Mouse (Mus musculus) lung, postnatal 10 days (tissue): ENCODE data around the gene Smim6.

Experiments used
- DNase-seq: peaks from one replicate; pipeline ENCODE4 v3.0.0; 2021

Smim6 gene

DNA sequence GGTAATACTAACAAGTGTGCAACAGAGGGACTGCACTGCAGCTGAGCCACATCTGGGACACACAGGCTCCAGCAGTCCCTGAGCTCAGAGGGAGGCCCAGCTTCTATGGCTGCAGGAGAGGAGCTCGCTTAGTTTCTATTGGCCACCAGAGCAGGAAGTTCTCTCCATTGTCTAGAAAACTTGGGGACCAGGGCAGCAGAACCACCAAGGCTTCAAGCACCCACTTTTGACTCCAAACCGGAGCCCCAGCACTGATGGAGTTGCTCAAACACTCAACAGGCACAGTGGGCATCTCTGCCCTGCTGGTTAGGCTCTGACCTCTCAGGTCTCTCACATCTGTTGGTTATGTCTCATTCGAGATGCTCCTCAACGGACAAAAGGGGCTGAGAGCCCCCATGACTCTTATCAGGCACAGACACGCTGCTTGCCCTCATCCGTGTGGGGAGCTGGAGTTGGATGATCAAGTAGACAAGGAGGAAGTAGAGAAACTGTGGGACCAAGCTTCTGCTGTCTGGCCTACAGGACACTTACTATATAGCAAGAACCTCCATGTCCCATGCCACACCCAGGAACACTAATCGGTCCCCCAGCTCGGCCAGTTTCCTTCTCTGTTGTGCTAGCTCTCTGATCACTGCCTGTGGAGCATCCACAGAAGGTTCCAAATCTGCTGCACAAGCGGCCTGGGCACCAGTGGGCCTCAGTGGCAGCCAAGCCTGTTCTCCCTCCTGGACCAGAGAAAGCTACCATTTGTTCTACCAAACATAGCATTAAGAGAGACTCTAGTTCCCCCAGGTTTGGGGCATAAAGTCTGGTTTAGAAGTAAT lies 10.3 kb upstream of the Smim6 start:
- DNase-seq: no peak

DNA sequence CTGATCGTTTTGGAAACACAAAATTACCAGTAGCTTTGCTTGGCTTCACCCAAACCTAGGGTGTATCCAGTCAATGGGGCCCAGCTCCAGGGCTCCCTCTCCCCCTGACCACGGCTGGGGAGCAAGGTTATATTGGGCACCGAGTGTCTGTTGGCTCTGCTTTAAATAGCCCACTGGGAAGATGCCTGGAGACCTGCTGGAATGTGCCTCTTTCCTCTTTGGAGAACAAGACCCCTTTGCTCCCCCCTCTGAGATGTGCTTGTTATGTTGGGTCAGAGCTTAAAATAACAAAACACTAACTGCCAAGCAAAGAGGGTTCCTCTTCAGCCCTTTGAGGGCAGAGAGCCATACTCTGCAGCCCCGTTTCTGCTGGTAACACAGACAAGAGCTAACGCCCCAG lies 9.6 kb upstream of the Smim6 start:
- no peak for DNase-seq

DNA sequence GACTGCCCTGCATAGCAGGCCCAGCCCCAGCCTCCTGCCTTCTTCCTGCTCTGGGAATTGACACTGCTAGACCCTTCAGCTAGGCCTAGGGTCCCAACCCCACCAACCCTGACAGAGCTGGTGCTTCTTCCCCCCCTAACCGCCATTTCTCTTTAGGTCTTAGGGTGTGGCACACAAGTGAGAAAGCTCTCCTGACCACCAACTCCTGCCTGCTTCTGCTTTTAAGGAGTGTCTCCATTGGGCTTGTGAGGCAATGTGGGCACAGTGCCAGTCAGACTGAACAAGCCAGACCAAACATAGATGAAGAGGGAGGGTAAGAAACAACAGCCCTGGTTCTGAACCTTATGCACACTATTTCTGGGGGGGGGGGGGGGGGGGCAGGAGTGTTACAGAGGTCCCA lies 9.0 kb upstream of the Smim6 start:
- DNase-seq: peak; percentile 80

DNA sequence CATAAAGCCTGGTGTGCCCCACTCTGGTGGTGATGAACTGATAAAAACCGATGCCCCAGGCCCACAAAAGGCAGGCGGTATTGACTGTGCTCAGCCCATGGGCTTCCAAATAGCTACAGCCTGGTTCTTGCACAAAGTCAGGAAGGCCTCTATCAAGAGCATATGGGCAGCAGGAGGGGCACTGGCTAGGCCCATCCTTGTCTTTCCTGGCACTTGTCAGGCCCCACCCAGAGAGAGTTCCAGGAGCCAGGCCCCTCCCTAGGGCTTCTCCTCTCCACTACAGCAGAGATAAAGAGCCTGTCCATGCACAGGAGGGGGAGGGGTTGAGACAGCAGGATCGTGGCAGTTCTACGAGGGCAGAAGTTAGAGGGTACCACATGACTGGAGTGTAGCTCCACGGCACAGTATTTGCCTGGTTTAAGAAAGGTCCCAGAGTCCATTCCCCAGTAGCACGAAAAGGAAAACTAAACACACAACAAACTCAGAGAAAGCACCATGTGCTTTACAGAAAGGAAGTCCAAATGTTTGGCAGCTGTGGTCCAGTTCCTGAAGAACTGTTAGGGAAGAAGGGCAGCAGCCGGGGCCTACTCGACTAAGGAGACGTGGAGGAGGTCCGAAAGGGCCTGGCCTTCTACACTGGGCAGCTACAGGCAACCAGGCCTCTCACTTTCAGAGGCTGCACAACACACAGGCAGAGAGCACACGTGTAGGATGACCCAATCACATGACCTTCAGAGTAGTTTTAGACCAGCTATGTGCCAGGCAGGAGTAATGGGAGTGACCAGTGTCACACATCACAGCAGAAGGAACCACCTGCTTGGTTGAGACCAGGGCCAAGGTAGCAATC lies 8.2 kb upstream of the Smim6 start:
- DNase-seq: peak; percentile 73

DNA sequence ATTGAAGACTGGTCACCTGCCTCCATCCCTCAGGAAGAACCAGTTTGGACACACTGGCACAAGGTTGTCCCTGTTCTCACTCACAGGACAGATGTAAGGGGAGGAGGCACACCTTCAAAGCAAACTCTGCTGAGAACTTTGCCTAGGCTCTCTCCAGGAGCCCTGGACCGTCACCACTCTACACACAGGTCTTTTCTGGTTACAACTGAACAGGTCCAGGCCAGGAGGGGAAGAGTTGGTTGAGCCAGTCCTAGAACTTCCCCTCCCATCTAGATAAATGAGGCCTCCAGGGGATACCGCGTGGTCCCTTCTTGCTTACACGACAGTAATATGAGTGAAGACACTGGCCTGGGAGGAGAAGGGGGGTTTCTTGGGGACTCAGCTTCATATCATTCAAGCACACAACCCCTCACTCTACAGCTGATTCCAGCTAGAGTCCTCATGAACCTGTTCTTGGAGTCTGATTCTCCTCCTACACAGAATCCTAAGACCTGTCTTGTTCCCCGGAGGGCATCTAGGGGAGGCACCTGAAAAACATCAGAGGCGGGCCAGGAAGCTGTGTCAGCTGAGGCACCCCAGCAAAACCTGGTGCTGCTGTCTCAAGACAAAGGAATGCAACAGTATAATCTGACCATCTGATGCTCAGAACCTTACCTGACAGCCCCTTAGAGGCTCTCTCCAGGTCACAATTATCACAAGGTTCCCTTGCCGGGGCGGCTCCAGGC lies 7.4 kb upstream of the Smim6 start:
- no peak for DNase-seq

DNA sequence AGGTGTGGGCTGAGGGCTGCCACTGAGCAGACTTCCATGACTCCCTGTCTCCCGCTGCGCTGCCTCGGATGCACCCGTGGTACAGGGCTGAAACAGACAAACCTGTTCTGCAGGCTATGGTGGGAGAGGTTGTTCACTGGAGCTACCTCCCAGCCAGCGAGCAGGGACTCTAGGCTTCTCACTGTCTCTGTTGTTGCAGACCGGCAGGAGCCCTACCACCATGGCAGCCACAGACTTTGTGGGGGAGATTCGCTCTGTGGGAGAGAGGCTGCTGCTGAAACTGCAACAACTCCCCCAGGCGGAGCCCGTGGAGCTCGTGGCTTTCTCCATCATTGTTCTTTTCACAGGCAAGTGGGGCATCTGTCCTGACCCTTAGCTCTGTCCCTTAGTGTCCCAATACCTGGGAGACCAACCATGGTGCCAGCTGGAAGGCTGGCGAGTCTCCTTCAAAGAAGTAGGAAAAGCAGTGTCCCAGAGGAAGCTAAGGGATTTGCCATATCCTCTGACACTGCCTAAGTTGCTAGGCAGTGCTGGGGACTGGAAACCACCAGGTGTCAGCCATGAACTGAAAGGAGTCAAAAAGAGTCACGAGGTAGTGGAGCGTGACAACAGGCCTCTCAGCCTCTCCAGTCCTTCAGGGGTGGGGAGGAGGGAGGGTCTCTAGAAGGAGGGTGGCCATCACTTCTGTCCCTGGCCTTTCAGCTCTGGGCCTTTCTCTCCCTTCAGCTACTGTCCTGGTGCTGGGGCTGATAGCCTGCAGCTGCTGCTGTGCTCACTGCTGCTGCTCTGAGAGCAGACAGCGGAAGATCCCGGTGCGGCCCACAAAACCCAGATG lies 6.6 kb upstream of the Smim6 start:
- peak; percentile 33 for DNase-seq

DNA sequence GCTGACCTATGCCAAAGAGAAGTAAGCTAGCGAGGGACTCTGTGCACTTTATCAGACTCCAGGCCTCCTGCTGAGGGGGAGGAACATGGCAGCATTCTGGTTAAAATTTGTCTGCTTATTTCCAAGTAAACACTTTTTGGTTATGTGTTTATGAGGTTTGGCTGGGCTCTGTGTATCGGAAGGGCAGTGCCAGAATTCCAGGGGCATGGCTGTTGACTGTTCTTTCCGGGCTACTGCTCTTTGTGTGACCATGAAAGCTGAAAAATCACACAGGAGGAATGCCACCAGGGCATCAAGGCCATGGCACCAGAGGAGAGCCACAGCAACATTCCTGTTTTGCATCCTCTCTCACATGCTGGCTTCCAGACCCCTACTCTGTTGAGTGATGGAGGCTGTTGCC lies 5.7 kb upstream of the Smim6 start:
- no peak for DNase-seq

DNA sequence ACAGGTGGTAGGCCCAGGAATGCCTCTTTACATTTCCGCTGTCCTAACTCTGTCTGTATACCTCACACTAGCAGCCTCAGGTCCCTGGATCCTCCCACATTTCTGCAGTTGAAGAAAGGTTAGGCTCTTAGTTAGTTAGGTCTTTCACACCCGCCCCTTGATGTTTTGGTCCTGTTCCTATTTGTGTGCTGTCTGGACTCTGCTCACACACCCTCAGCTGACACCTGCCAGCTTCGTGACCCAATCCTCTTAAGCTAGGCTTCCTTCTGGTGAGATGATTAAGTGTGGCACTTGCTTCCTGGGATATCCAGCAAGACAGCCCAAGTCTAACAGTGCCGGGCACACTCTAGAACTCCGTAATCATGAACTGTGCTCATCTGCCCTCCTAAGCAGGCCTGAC lies 5.3 kb upstream of the Smim6 start:
- DNase-seq: no peak

DNA sequence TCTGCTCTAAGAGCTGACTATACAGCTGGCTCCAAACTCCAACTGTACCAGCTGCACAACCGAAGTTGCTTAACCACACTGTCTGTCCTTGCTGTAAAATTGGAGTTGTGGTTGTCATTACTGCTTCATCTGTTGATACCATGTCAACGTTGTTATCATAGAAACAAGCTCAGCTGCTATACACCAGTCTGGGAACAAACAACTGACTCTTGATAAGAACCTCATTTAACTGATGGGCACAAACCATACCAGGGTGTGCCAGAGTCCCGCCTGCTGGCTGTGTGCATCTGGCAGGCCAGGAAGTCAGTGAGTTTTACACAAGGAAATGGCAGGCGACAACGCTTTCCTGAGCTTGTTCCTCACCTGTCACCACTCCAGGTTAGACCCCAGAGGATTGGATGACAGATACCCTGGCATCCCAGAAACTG lies 669 bp upstream of the Smim6 start:
- peak; percentile 54 for DNase-seq

DNA sequence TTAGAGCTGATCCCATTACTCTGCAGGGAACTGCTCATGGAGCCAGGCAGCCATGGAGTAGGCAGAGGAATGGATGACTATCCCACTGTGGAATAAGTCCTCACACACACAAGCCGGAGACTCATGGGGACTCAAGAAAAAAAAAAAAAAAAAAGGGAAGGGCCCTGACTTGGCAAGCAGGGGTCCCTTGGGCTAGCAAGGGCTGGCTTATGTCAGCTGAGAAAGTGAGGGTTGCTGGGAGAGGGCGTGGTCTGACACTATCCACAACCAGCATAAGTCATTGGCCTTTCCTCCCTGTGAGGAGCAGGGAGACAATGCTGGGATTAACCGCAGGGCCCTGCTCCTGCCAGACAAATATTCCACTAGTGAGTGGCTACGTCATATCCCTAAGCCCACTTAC lies 4.8 kb downstream of the Smim6 start:
- DNase-seq: no peak

DNA sequence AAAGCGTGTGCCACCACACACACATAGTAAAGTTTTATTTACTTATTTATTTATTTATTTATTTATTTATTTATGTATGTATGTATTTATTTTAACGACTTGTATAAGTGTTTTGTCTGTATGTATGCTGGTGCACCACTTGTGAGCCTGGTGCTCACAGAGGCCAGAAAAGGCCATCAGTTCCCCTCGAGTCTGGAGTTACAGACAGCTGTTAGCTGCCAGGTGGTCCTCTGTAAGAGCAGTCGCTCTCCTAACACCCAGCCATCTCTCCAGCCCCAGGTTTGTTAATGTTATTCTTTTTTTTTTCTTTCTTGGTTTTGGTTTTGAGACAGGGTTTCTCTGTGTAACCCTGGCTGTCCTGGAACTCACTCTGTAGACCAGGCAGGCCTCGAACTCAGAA lies 6.8 kb downstream of the Smim6 start:
- DNase-seq: no peak

DNA sequence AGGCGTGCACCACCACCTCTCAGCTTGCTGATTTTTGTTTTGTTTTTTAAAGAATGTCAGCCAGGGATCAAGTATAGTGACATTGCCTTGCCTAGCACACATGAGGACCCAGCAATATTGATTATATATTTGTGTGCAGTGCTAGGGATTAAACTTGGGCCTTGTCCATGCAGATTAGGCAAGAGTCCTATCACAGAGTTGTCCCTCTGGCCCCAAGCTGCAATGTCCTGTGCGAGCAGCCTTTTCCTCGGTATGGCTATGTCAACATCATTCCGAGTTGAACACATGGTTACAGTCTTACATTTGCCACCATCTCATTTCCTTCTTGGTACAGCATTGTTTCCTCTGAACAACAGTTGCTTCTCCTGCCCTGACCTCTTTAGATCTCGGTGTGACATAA lies 7.3 kb downstream of the Smim6 start:
- DNase-seq: no peak

DNA sequence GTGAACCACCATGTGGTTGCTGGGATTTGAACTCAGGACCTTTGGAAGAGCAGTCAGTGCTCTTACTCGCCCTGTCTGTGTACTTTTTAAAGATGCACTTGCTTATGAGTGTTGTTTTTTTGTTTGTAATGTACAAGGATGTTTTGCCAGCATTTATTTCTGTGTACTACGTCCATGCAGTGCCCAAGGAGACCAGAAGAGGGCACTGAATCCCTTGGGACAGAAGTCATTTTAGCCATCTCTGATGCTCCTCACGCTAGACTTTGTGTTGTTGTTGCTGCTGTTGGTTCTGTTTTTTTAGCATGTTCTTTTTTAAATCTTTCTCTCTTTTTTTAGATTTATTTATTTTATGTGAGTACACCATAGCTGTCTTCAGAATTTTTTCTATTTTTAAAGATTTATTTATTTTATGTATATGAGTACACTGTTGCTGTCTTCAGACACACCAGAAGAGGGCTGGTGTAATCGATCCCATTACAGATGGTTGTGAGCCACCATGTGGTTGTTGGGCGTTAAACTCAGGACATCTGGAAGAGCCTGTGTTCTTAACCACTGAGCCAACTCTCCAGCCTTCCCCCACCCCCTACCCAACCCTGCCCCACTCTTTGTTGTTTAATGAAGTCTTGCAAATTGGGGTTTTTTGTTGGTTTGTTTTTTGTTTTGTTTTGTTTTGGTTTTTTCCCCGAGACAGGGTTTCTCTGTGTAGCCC lies 8.4 kb downstream of the Smim6 start:
- peak; percentile 67 for DNase-seq

DNA sequence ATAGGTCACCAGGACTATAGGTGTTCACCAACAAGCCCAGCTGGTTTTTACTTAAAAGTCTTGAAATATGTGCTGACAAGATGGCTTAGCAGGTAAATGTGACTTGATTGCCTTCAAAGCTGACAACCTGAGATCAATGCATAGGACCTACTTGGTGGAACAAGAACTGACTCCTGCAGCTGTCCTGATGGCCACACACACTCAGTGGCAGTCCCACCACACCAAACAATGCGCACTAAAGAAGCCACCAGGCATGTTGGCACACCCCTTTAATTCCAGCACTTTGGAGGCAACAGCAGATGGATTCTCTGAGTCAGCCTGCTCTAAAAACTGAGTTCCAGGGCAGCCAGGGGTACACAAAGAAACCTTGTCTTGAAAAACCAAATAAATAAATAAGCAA lies 10.2 kb downstream of the Smim6 start:
- no peak for DNase-seq

DNA sequence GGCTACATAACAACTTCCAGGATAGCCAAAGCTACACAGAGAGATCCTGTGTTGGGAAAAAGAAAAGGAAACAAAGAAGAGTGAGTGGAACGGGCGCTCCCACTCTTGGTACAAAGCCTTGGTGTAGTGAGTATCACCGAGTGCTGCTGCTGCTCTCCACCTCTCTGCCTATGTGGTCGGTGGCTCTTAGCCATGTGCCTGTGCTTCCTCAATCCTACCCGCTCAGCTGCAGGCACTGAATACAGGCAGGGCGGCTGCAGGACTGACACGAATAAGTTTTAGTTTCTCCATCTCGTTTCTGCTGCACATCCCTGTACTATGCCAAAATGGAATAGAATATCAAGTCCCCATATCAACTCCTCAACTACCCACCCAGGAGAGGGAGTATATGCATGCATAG lies 17.2 kb downstream of the Smim6 start:
- DNase-seq: no peak

DNA sequence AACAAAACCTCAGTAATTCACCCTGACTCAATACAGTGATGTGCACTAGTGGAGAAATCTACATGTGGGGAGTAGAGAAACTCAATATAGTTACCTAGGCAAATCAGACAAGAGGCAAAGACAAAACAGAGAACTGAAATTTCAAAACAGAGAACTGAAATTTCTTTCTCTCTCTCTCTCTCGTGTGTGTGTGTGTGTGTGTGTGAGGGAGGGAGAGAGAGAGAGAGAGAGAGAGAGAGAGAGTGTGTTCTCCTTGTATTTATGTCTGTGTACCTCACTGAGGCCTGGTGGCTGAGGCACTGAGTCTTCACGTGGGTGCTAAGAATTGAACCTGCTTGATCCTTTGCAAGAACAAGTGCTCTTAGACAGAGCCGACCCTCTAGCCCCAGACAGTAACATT lies 18.0 kb downstream of the Smim6 start:
- no peak for DNase-seq

DNA sequence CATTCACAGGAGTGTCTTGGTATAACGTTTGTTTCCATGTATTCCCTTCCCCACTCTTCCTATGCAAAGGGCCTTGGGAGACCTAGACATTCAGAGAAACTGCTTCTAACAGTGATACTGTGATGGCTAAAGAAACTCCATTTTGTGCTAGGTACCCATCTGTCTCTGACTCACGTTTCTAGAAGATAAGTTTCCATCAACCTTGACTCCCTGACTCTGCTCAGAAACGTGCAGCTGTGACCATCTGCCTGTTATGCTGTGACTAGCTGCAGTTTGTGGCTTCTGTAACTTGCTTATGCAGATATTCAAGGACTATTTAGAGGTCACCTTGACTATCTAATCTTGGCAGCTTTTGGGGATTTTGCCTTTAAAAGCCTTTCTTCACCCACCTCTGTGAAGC lies 19.4 kb downstream of the Smim6 start:
- DNase-seq: no peak

DNA sequence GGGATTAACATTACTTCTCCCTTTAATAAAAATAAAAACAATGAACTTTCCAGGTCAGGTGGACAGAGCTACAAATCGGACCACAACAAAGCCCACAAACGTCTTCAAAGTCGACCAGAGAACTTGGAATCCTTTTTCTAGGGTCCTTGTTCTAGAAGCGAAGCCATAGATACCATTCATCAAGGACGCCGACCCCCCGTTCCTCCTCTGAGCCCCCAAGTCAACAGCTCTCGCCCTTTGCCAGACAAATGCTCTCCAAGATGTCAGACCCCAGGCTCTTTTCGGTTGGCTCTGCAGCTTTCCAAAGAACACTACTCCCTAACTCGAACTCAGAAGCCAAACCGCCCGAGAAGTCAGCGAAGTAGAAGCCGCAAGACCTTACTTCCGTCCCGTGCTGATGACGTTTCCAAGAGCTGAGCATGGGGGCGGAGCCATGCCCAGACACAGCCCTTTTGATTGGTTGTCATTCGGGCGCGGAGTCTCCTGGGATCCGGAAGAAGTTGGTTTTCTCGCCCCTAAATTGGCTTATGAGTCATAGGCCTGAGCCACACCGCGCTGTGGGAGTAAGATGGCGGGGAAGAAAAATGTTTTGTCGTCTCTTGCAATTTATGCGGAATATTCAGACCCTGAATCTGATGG lies 21.4 kb downstream of the Smim6 start, which contains the start of the genes Sap30bp and Recql5:
TSS of gene Sap30bp (plus strand) at position 175 of the 639 bp plus-strand sequence.
TSS of gene Recql5 (minus strand) at position 370 of the 639 bp plus-strand sequence.
- DNase-seq: peak; percentile 99

DNA sequence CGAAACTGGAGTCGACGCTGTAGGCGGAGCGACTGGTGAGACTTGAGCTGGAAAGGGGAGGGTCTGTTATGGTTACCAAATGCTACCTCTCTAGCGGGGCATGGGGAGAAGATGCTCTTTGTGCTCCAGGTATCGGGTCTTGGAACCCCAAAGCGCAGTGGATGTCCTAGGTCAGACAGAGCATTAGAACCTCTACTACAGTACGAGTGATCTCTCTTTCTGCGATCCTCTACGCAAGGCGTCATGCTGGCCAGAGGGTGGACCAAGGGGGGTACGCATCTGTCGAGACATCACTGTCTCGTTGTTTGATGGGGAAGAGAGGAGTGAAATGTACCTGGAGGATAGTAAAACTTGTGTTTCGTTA lies 21.9 kb downstream of the Smim6 start:
- DNase-seq: no peak

DNA sequence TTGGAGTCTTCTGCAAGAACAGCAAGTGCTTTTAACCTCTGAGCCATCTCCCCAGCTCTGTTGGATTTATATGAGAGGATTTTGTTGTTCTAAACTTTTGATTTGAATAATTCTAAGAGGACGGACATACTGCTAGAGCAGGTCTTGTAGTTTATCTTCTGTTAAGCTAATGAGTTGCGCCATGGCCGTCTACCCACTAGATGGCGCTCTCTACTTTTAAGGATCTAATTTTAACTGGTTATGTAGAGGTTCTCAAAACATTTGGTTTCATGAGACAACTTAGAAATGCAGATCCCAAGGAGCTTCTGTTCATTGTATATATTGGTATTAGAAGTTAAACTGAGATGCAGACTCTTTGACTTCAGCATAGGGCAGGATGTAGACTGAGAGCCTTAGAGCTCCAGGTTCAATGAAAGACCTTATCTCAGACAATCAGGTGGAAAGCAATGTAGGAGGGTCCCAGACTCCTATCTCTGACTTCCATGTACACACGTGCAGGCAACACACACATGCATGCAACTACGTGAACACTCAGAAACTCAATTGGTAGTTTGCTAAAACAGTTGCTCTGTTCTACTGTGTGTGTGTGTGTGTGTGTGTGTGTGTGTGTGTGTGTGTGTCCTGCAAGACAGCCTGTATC lies 28.0 kb downstream of the Smim6 start:
- peak; percentile 78 for DNase-seq

DNA sequence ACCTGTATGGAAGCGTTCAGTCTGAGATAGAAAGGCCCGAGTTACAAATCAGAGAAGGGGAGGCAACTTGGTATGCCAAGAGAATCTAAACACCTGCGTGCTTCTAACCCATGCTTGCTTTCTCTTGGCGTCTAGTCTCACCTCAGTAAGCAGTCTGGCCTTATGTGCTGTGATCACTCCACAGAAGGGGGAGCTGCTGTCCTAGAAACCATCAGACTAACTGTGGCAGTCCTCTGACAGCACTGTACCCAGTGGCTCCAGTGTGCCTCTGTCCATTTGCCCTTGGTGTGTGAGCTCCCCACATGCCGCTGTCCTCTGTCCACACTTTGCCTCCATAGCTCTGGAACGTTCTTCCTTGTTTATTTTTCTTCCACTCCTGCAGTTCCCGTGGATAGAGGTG lies 30.2 kb downstream of the Smim6 start:
- DNase-seq: no peak
